Mouse (Mus musculus): Measurements from ENCODE around the gene Enox1. TPM values are rescaled to one million over a fixed set of nuclear protein-coding genes. Genes with fewer than 3 reads are reported as not detected.

Gene Enox1
- polyA plus RNA-seq, 1 experiment, result 1.1 TPM

DNA sequence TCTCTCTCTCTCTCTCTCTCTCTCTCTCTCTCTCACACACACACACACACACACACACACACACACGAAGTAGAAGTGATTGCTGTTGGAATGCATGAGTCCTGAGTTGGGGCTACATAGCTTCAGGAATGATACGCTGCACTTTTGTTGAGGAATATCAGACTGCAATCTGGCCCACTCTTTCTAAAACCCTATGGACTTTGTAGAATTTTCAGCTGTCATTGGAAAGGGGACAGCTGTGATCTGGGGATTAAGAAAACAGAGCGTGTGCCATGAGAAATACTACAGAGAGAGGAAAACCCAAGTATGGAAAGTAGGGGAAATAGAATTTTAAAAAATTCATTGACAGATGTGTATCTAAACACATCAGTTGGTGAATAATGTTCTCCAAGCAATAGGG is 482.1 kb downstream of the Enox1 start:
- no peaks in the 10 kb centered on the region for H3K4me1 ChIP-seq (ENCODE audit: control insufficient read depth, insufficient read depth, low read length)
- H3K36me3 ChIP-seq (ENCODE audit: control insufficient read depth, insufficient read depth, low read length), result no peaks in the 10 kb centered on the region
- no peaks in the 10 kb centered on the region; the same call in 1 of the 2 replicates for H3K27me3 ChIP-seq (replicated peaks; ENCODE audit: control insufficient read depth, insufficient read depth, low read length)
- WGBS, result 84% methylated on average over 3 of the region's 3 CpGs
- no peak overlapping the region for H3K4me3 ChIP-seq (ENCODE audit: insufficient read depth, low read depth, low read length)
- no peak for DNase-seq
- H3K27ac ChIP-seq (ENCODE audit: insufficient read depth, low read depth, low read length), result no peak overlapping the region
- TF ChIP-seq POLR2A (IDR thresholded peaks at IDR 0.05; ENCODE audit: low read depth, low read length) (no peak), CTCF (conservative IDR thresholded peaks at IDR 0.05; ENCODE audit: insufficient read depth, insufficient read length, low read depth, low read length) (no peak)

DNA sequence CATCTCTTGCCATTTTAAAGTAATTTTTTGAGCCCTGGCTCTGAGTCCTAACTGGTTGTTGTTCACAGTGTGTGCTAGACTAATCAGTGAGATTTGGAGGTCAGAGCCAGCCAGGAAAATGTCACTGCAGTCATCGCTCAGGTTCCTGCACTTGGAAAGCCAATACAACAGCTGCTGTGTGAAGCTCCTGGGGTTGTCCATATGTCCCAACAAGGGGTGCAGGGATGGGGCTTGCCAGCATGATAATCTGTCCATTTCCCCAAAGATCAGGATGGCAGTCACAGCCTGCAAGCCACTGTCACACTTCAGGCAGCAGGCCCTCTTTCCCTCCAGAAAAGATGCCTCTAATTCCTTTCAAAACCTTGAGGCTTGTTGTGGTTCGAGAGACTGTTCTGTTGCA is 483.0 kb downstream of the Enox1 start:
- Histone ChIP-seq H3K36me3 (ENCODE audit: control insufficient read depth, insufficient read depth, low read length) (no peaks in the 10 kb centered on the region), H3K4me1 (ENCODE audit: control insufficient read depth, insufficient read depth, low read length) (no peaks in the 10 kb centered on the region), H3K27ac (ENCODE audit: insufficient read depth, low read depth, low read length) (no peak overlapping the region), H3K4me3 (ENCODE audit: insufficient read depth, low read depth, low read length) (no peak overlapping the region), H3K27me3 (replicated peaks; ENCODE audit: control insufficient read depth, insufficient read depth, low read length) (no peaks in the 10 kb centered on the region; the same call in 1 of the 2 replicates)
- WGBS, result 76% methylated on average over 2 of the region's 2 CpGs
- TF ChIP-seq POLR2A (IDR thresholded peaks at IDR 0.05; ENCODE audit: low read depth, low read length), result no peak
- TF ChIP-seq CTCF (conservative IDR thresholded peaks at IDR 0.05; ENCODE audit: insufficient read depth, insufficient read length, low read depth, low read length), result no peak
- DNase-seq, result no peak

DNA sequence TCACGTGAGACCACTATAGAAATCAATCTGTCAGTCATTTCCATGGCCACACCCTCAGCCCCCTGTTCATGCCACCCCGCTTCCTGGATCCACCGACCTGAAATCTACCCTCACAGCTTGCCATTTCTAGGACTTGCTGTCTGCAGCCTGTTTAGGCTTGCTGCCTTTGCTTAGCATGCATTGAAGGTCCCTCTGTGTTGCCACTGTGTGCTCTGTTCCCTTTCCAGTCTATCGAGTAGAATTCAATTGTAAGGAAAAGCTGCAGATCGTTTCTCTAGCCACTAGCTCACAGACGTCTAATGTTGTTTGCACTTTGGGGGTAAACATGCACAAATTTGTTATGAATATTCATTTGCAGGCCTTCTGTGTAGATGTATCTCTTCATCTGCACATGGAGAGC is 485.8 kb downstream of the Enox1 start:
- Histone ChIP-seq H3K36me3 (ENCODE audit: control insufficient read depth, insufficient read depth, low read length) (no peaks in the 10 kb centered on the region), H3K27ac (ENCODE audit: insufficient read depth, low read depth, low read length) (no peak overlapping the region), H3K4me1 (ENCODE audit: control insufficient read depth, insufficient read depth, low read length) (no peaks in the 10 kb centered on the region), H3K4me3 (ENCODE audit: insufficient read depth, low read depth, low read length) (no peak overlapping the region), H3K27me3 (replicated peaks; ENCODE audit: control insufficient read depth, insufficient read depth, low read length) (no peaks in the 10 kb centered on the region)
- WGBS, result 76% methylated on average over 6 of the region's 6 CpGs
- DNase-seq, result no peak
- no peak for TF ChIP-seq POLR2A (IDR thresholded peaks at IDR 0.05; ENCODE audit: low read depth, low read length)
- TF ChIP-seq CTCF (conservative IDR thresholded peaks at IDR 0.05; ENCODE audit: insufficient read depth, insufficient read length, low read depth, low read length), result no peak

DNA sequence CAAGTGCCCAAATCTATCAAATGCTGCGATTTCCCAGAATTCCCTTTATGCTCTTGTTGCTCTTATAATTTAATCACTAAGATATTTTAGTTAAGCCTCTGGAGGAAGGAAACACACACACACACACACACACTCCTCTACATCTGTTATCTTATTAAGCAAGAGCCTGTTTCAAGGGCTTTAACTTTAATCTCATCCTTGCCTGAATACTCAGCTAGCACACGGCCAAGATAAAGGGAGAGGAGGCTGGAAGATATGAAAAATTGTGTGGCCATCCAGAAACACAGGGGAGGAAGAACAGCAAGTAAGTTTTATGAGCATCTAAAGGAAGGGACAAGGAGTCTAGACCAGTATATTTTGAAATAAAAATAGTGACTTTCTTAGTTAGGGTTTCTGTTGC is 489.6 kb downstream of the Enox1 start:
- no peaks in the 10 kb centered on the region for H3K36me3 ChIP-seq (ENCODE audit: control insufficient read depth, insufficient read depth, low read length)
- no peak overlapping the region for H3K4me3 ChIP-seq (ENCODE audit: insufficient read depth, low read depth, low read length)
- no peak for TF ChIP-seq CTCF (conservative IDR thresholded peaks at IDR 0.05; ENCODE audit: insufficient read depth, insufficient read length, low read depth, low read length)
- TF ChIP-seq POLR2A (IDR thresholded peaks at IDR 0.05; ENCODE audit: low read depth, low read length), result no peak
- H3K4me1 ChIP-seq (ENCODE audit: control insufficient read depth, insufficient read depth, low read length), result no peaks in the 10 kb centered on the region
- no peak for DNase-seq
- H3K27ac ChIP-seq (ENCODE audit: insufficient read depth, low read depth, low read length), result no peak overlapping the region
- H3K27me3 ChIP-seq (replicated peaks; ENCODE audit: control insufficient read depth, insufficient read depth, low read length), result no peaks in the 10 kb centered on the region
- 88% methylated on average over 2 of the region's 2 CpGs for WGBS

DNA sequence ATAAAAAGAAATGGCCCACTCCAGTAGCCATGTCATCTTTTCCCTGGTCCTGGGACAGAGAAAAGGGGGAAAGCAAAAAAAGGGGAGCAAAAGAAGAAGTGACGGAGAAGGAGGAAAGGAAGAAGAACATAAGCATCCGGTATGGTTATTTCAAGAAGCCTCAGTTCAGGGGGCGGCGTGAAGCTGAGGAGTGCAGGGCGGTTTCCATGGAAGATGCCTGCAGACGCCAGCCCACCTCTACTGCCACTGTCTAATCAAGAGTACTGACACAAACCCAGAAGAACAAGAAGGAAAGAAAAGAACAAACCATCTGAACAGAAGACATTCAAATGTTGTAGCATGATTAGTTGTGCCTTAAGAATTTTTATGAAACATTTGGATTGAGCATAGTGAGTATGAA is 490.5 kb downstream of the Enox1 start:
- H3K27ac ChIP-seq (ENCODE audit: insufficient read depth, low read depth, low read length), result no peak overlapping the region
- 95% methylated on average over 6 of the region's 6 CpGs for WGBS
- H3K36me3 ChIP-seq (ENCODE audit: control insufficient read depth, insufficient read depth, low read length), result no peaks in the 10 kb centered on the region
- no peaks in the 10 kb centered on the region for H3K4me1 ChIP-seq (ENCODE audit: control insufficient read depth, insufficient read depth, low read length)
- H3K27me3 ChIP-seq (replicated peaks; ENCODE audit: control insufficient read depth, insufficient read depth, low read length), result no peaks in the 10 kb centered on the region
- DNase-seq, result no peak
- TF ChIP-seq POLR2A (IDR thresholded peaks at IDR 0.05; ENCODE audit: low read depth, low read length) (no peak), CTCF (conservative IDR thresholded peaks at IDR 0.05; ENCODE audit: insufficient read depth, insufficient read length, low read depth, low read length) (no peak)
- no peak overlapping the region for H3K4me3 ChIP-seq (ENCODE audit: insufficient read depth, low read depth, low read length)

DNA sequence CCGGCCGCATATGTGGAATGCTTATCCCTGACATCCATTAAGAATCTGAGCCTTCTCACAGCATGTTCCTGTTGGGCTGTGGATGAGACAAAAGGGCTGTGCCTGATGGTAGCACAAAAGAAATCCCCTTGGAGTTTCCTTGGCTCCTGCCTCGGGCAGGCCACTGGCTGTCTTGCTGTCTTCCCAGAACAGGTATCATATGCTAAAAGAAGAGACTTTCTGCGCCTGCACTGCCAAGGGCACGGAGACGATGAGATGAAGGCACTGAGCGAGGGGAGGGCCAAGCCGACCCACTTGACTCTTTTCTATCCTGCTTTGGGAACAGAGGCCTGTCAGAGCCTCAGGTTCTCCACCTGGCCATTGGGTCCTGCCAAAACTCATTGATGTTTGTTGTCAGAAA is 491.7 kb downstream of the Enox1 start:
- TF ChIP-seq CTCF (conservative IDR thresholded peaks at IDR 0.05; ENCODE audit: insufficient read depth, insufficient read length, low read depth, low read length) (no peak), POLR2A (IDR thresholded peaks at IDR 0.05; ENCODE audit: low read depth, low read length) (no peak)
- 94% methylated on average over 8 of the region's 8 CpGs for WGBS
- no peak overlapping the region for H3K27ac ChIP-seq (ENCODE audit: insufficient read depth, low read depth, low read length)

DNA sequence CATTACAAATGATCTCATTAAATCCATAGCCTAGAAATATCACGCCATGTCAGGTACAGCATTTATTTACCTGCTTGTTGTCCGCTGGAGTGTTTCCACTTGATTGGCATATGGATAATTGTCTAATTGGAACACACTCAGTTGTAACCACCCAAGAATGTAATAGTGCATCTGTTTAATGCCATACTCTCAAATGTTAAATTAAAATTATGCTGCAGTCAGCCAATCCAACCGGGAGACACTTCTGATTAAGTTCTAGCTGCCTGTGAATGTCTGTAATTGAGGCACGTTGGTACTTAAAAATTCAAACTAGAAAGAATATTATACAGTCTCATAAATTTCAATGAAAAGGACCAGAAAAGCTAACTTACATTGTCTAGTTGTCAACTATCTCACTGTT is 502.2 kb downstream of the Enox1 start:
- Histone ChIP-seq H3K27ac (ENCODE audit: insufficient read depth, low read depth, low read length) (no peak overlapping the region), H3K27me3 (replicated peaks; ENCODE audit: control insufficient read depth, insufficient read depth, low read length) (no peaks in the 10 kb centered on the region), H3K4me3 (ENCODE audit: insufficient read depth, low read depth, low read length) (no peak overlapping the region), H3K36me3 (ENCODE audit: control insufficient read depth, insufficient read depth, low read length) (no peaks in the 10 kb centered on the region), H3K4me1 (ENCODE audit: control insufficient read depth, insufficient read depth, low read length) (no peaks in the 10 kb centered on the region)
- TF ChIP-seq POLR2A (IDR thresholded peaks at IDR 0.05; ENCODE audit: low read depth, low read length) (no peak), CTCF (conservative IDR thresholded peaks at IDR 0.05; ENCODE audit: insufficient read depth, insufficient read length, low read depth, low read length) (no peak)
- WGBS, result 78% methylated on average over 4 of the region's 4 CpGs
- DNase-seq, result no peak

More for the DNA sequence above, 491.7 kb downstream of the Enox1 start:
- no peaks in the 10 kb centered on the region for H3K36me3 ChIP-seq (ENCODE audit: control insufficient read depth, insufficient read depth, low read length)
- no peak for DNase-seq
- H3K27me3 ChIP-seq (replicated peaks; ENCODE audit: control insufficient read depth, insufficient read depth, low read length), result no peaks in the 10 kb centered on the region
- H3K4me1 ChIP-seq (ENCODE audit: control insufficient read depth, insufficient read depth, low read length), result no peaks in the 10 kb centered on the region
- no peak overlapping the region for H3K4me3 ChIP-seq (ENCODE audit: insufficient read depth, low read depth, low read length)

DNA sequence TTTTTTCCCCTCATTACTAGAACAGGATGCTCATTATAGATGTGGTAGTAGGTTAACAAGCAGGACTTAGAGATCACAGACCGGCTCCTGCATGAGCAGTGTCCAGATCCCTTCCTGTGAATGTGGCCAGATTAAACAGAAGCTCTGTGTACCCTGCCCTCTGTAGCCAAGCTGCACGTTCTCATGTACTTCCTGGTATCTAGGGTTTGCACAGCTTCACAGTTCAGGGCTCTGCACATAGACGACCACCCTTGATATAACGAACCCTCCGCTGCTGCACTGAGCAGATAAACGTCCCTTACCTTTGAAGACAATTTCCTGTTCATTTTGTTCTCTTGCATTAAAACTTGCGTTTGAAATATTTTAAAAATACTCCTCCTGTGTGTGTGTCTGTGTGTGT is 505.7 kb downstream of the Enox1 start:
- Histone ChIP-seq H3K36me3 (ENCODE audit: control insufficient read depth, insufficient read depth, low read length) (no peaks in the 10 kb centered on the region), H3K4me3 (ENCODE audit: insufficient read depth, low read depth, low read length) (no peak overlapping the region), H3K27me3 (replicated peaks; ENCODE audit: control insufficient read depth, insufficient read depth, low read length) (no peaks in the 10 kb centered on the region), H3K27ac (ENCODE audit: insufficient read depth, low read depth, low read length) (no peak overlapping the region), H3K4me1 (ENCODE audit: control insufficient read depth, insufficient read depth, low read length) (no peaks in the 10 kb centered on the region)
- no peak for TF ChIP-seq POLR2A (IDR thresholded peaks at IDR 0.05; ENCODE audit: low read depth, low read length)
- TF ChIP-seq CTCF (conservative IDR thresholded peaks at IDR 0.05; ENCODE audit: insufficient read depth, insufficient read length, low read depth, low read length), result no peak
- DNase-seq, result no peak
- 54% methylated on average over 7 of the region's 7 CpGs for WGBS

Measured in kidney, adult 2 months (tissue).